Mouse (Mus musculus): ENCODE results near the gene Hoxc8. TPM values are rescaled to one million over a fixed set of nuclear protein-coding genes. Genes with fewer than 3 reads are reported as not detected.

The Hoxc8 gene
- total and polyA plus RNA-seq, 3 experiments, result 0.31 to 1.7 TPM; not detected in 1

DNA sequence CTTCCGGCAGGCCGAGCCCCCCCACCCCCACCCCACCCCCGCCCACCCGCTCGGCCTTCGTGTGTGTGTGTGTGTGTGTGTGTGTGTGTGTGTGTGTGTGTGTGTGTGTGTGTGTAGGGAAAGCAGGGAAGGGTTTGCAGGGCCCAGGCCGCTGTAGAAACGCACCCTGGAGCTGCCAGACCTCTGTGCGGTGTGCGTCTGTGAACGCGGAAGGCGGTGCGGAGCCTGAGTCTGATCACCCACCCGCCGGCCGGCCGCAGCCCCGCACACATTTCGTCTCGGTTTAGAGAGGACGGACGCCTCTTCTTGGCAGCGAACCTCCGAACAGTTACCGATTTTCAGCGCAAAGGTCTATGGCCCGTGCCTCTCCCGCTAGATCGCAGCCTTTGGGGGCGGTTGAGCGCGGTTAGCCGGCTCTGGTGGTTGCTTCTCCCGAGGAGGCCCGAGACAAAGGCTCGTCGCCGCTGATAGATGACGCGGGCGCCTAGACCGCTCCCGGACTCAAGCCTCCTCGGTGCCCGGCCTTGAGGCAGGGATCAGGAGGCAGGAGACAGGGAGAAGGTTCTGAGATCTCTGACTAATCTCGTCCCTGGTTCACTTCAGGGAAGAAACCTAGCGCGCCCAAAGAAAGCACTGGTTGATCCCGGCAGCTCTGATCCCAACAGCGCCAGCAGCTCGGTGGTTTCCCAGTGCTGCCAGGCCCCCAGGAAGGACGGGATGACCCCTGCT is 47.5 kb upstream of the Hoxc8 start:
- no peak overlapping the region for H3K9ac ChIP-seq (ENCODE audit: control insufficient read depth, low read depth, low read length, poor library complexity, severe bottlenecking)
- no peak overlapping the region for H3K27ac ChIP-seq (ENCODE audit: control insufficient read depth, low read depth, low read length)
- no peak for TF ChIP-seq E2F4 (IDR thresholded peaks at IDR 0.05; ENCODE audit: borderline replicate concordance, low read depth, low read length)
- no peak for TF ChIP-seq NRF1 (IDR thresholded peaks at IDR 0.05; ENCODE audit: insufficient read depth, low read depth, low read length, poor library complexity, severe bottlenecking)
- TF ChIP-seq SIN3A (IDR thresholded peaks at IDR 0.05; ENCODE audit: low read length), result no peak
- no peaks in the 10 kb centered on the region; the same call in 1 of the 2 replicates for H3K79me2 ChIP-seq (ENCODE audit: control insufficient read depth, insufficient read depth, low read length, poor library complexity)
- H3K4me3 ChIP-seq (ENCODE audit: control insufficient read depth in 1 of 2, insufficient read depth in 1 of 2, low read depth in 2 of 2, low read length in 2 of 2), result no peak overlapping the region
- no peaks in the 10 kb centered on the region for H3K9me3 ChIP-seq (replicated peaks; ENCODE audit: insufficient read depth, low read length)
- H3K27me3 ChIP-seq (ENCODE audit: control insufficient read depth in 1 of 2, insufficient read depth in 2 of 2, low read length in 2 of 2), result peaks cover 0 to 15% of the 10 kb centered on the region in 2 experiments
- no peak for DNase-seq (ENCODE audit: low read depth, low spot score)
- H3K36me3 ChIP-seq (ENCODE audit: control insufficient read depth in 1 of 2, insufficient read depth in 2 of 2, low read length in 2 of 2), result peaks cover 0 to 5% of the 10 kb centered on the region in 2 experiments; a peak in 1 of 4 replicates
- peaks cover 5 to 6% of the 10 kb centered on the region in 2 experiments; a peak in 3 of 4 replicates for H3K4me1 ChIP-seq (ENCODE audit: control insufficient read depth in 1 of 2, insufficient read depth in 2 of 2, low read length in 2 of 2)

DNA sequence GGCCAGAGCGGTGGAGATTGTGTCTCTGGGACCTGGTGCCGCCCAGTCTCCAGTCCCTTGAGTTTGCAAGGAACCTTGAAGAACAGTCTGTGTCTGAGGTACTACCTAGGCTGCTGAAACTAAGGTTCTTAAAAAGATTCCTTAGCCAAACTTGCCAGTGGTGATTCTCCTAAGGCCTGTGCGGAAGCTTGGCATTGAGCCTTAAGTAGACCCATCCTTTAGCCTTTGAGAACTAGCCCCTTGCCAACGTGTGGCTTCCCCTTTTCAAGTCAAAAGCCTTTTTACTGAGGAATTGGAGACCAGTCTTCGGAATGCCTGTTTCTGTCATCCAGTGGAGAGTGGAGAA is 47.0 kb upstream of the Hoxc8 start:
- DNase-seq (ENCODE audit: low read depth, low spot score), result no peak
- no peaks in the 10 kb centered on the region; the same call in 1 of the 2 replicates for H3K79me2 ChIP-seq (ENCODE audit: control insufficient read depth, insufficient read depth, low read length, poor library complexity)
- H3K4me3 ChIP-seq (ENCODE audit: control insufficient read depth in 1 of 2, insufficient read depth in 1 of 2, low read depth in 2 of 2, low read length in 2 of 2), result no peak overlapping the region
- H3K4me1 ChIP-seq (ENCODE audit: control insufficient read depth in 1 of 2, insufficient read depth in 2 of 2, low read length in 2 of 2), result peaks cover 5 to 6% of the 10 kb centered on the region in 2 experiments; a peak in 3 of 4 replicates
- H3K9me3 ChIP-seq (replicated peaks; ENCODE audit: insufficient read depth, low read length), result no peaks in the 10 kb centered on the region
- peaks cover 0 to 5% of the 10 kb centered on the region in 2 experiments; a peak in 1 of 4 replicates for H3K36me3 ChIP-seq (ENCODE audit: control insufficient read depth in 1 of 2, insufficient read depth in 2 of 2, low read length in 2 of 2)
- no peak overlapping the region for H3K9ac ChIP-seq (ENCODE audit: control insufficient read depth, low read depth, low read length, poor library complexity, severe bottlenecking)
- peaks cover 0 to 18% of the 10 kb centered on the region in 2 experiments for H3K27me3 ChIP-seq (ENCODE audit: control insufficient read depth in 1 of 2, insufficient read depth in 2 of 2, low read length in 2 of 2)
- H3K27ac ChIP-seq (ENCODE audit: control insufficient read depth, low read depth, low read length), result no peak overlapping the region
- TF ChIP-seq RAD21 (IDR thresholded peaks at IDR 0.05; ENCODE audit: low read depth, low read length) (no peak), MEF2A (IDR thresholded peaks at IDR 0.05; ENCODE audit: extremely low read depth, insufficient replicate concordance, low read depth, low read length, poor library complexity, severe bottlenecking) (no peak), JUND (IDR thresholded peaks at IDR 0.05; ENCODE audit: low read depth, low read length) (no peak), GATA1 (IDR thresholded peaks at IDR 0.05; ENCODE audit: low read depth, low read length) (no peak)

- H3K9me3 ChIP-seq (replicated peaks; ENCODE audit: insufficient read depth, low read length), result no peaks in the 10 kb centered on the region
- peak overlapping the region; percentile 78 for H3K27ac ChIP-seq (ENCODE audit: control insufficient read depth, low read depth, low read length)
- peaks cover 3 to 20% of the 10 kb centered on the region in 2 experiments; a peak in 3 of 4 replicates for H3K27me3 ChIP-seq (ENCODE audit: control insufficient read depth in 1 of 2, insufficient read depth in 2 of 2, low read length in 2 of 2)
- DNase-seq (ENCODE audit: low read depth, low spot score), result peak; percentile 84
- H3K79me2 ChIP-seq (ENCODE audit: control insufficient read depth, insufficient read depth, low read length, poor library complexity), result no peaks in the 10 kb centered on the region; the same call in 1 of the 2 replicates
- H3K9ac ChIP-seq (ENCODE audit: control insufficient read depth, low read depth, low read length, poor library complexity, severe bottlenecking), result peak overlapping the region; percentile 69
- peak overlapping the region; percentile 69 to 80 for H3K4me3 ChIP-seq (ENCODE audit: control insufficient read depth in 1 of 2, insufficient read depth in 1 of 2, low read depth in 2 of 2, low read length in 2 of 2)
- peaks cover 5 to 6% of the 10 kb centered on the region in 2 experiments; a peak in 3 of 4 replicates for H3K4me1 ChIP-seq (ENCODE audit: control insufficient read depth in 1 of 2, insufficient read depth in 2 of 2, low read length in 2 of 2)
- peaks cover 0 to 5% of the 10 kb centered on the region in 2 experiments; a peak in 1 of 4 replicates for H3K36me3 ChIP-seq (ENCODE audit: control insufficient read depth in 1 of 2, insufficient read depth in 2 of 2, low read length in 2 of 2)
- TF ChIP-seq TCF12 (IDR thresholded peaks at IDR 0.05; ENCODE audit: low read depth, low read length) (0 out of 2 replicates have a peak, but pooled peaks have one; percentile 57), MAZ (IDR thresholded peaks at IDR 0.05; ENCODE audit: low read depth, low read length) (peak; percentile 52; the same call in 1 of the 2 replicates), RCOR1 (IDR thresholded peaks at IDR 0.05; ENCODE audit: low read depth, low read length) (no peak; the same call in 1 of the 2 replicates), SMC3 (IDR thresholded peaks at IDR 0.05; ENCODE audit: low read depth, low read length) (peak; percentile 19; the same call in 1 of the 2 replicates), TAL1 (IDR thresholded peaks at IDR 0.05; ENCODE audit: low read length) (peak; percentile 23; the same call in 1 of the 2 replicates), ETS1 (IDR thresholded peaks at IDR 0.05; ENCODE audit: low read depth, low read length) (peak; percentile 64), E2F4 (IDR thresholded peaks at IDR 0.05; ENCODE audit: borderline replicate concordance, low read depth, low read length) (no peak), MEF2A (IDR thresholded peaks at IDR 0.05; ENCODE audit: extremely low read depth, insufficient replicate concordance, low read depth, low read length, poor library complexity, severe bottlenecking) (no peak), POLR2AphosphoS5 (IDR thresholded peaks at IDR 0.05; ENCODE audit: borderline replicate concordance, low read depth, low read length) (no peak), ZMIZ1 (IDR thresholded peaks at IDR 0.05; ENCODE audit: low read depth, low read length) (peak; percentile 83), ELF1 (IDR thresholded peaks at IDR 0.05; ENCODE audit: low read depth, low read length) (peak; percentile 65), CHD1 (IDR thresholded peaks at IDR 0.05; ENCODE audit: low read depth, low read length) (no peak), GABPA (IDR thresholded peaks at IDR 0.05; ENCODE audit: low read depth, low read length) (no peak), ZC3H11A (IDR thresholded peaks at IDR 0.05; ENCODE audit: low read depth, low read length) (no peak), RAD21 (IDR thresholded peaks at IDR 0.05; ENCODE audit: low read depth, low read length) (no peak; the same call in 1 of the 2 replicates), GATA1 (IDR thresholded peaks at IDR 0.05; ENCODE audit: low read depth, low read length) (peak; percentile 78), POLR2A (IDR thresholded peaks at IDR 0.05; ENCODE audit: control insufficient read depth in 1 of 2, insufficient read depth in 1 of 2, low read depth in 1 of 2, low read length in 2 of 2, poor library complexity in 1 of 2) (peak; percentile 50 to 91; a peak in 3 of 4 replicates)
These were observed 45.0 kb upstream of the Hoxc8 start for GRCm38 (mm10) chr15:102945185-102946077.
